Comparison of ENCODE assay signal across 8 mouse cellular contexts in genomic region chr2:165832295-165832694, GRCm38 (mm10).
DNase-seq lines count a peak whose midpoint lies in the region; ATAC-seq and TF ChIP-seq lines count a peak whose summit lies in the region.

No protein-coding gene starts in this region.

- intact Hi-C loops in heart, postnatal 25 days (cut with DNase I) = no loop called here

- peaks cover 43% of the 10 kb centered on the region for H3K36me3 ChIP-seq in heart, embryonic 11.5 days (ENCODE audit: control insufficient read depth, insufficient read depth, low read length)
- H3K36me3 ChIP-seq in lung, embryonic 14.5 days (ENCODE audit: insufficient read depth) = peaks cover 93% of the 10 kb centered on the region
- peaks cover 52% of the 10 kb centered on the region for H3K36me3 ChIP-seq in liver, embryonic 11.5 days (ENCODE audit: control insufficient read depth, insufficient read depth, low read length)

- H3K9ac ChIP-seq in heart, embryonic 11.5 days (ENCODE audit: low read depth, low read length) = no peak overlapping the region
- H3K9ac ChIP-seq in lung, embryonic 14.5 days = no peak overlapping the region
- H3K9ac ChIP-seq in liver, embryonic 11.5 days (ENCODE audit: low read depth, low read length) = no peak overlapping the region

- no peaks in the 10 kb centered on the region for H3K9me3 ChIP-seq in heart, embryonic 11.5 days (replicated peaks; ENCODE audit: control insufficient read depth, low read length)
- no peaks in the 10 kb centered on the region for H3K9me3 ChIP-seq in lung, embryonic 14.5 days (ENCODE audit: low read depth, low read length)
- H3K9me3 ChIP-seq in liver, embryonic 11.5 days (ENCODE audit: control insufficient read depth, low read length) = no peaks in the 10 kb centered on the region

- peaks cover 13% of the 10 kb centered on the region for H3K4me1 ChIP-seq in heart, embryonic 11.5 days (ENCODE audit: control insufficient read depth, insufficient read depth, low read length)
- no peaks in the 10 kb centered on the region for H3K4me1 ChIP-seq in lung, embryonic 14.5 days (ENCODE audit: insufficient read depth)
- H3K4me1 ChIP-seq in liver, embryonic 11.5 days (replicated peaks; ENCODE audit: control insufficient read depth, insufficient read depth, low read length) = no peaks in the 10 kb centered on the region

- no peak overlapping the region for H3K4me2 ChIP-seq in heart, embryonic 11.5 days
- no peak overlapping the region for H3K4me2 ChIP-seq in lung, embryonic 14.5 days
- no peak overlapping the region for H3K4me2 ChIP-seq in liver, embryonic 11.5 days

- 68% methylated on average over 9 of the region's 9 CpGs for WGBS in heart, embryonic 11.5 days (ENCODE audit: insufficient replicate concordance)
- WGBS in lung, embryonic 14.5 days = 44% methylated on average over 9 of the region's 9 CpGs
- 82% methylated on average over 9 of the region's 9 CpGs for WGBS in liver, embryonic 11.5 days

- no peak for ATAC-seq in heart, embryonic 11.5 days (replicated peaks; ENCODE audit: insufficient number of reproducible peaks, low FRiP score, low TSS enrichment)
- ATAC-seq in lung, embryonic 14.5 days (ENCODE audit: insufficient read depth) = no peak
- ATAC-seq in liver, embryonic 11.5 days (replicated peaks; ENCODE audit: low FRiP score) = no peak
- no peak for ATAC-seq in monocyte, adult 5-6 weeks (replicated peaks; ENCODE audit: insufficient number of reproducible peaks, low FRiP score, low TSS enrichment, poor library complexity, severe bottlenecking)

- no peaks in the 10 kb centered on the region for H3K27me3 ChIP-seq in heart, embryonic 11.5 days (ENCODE audit: control insufficient read depth, insufficient read depth, low read length)
- H3K27me3 ChIP-seq in lung, embryonic 14.5 days (ENCODE audit: insufficient read depth, low read length) = no peaks in the 10 kb centered on the region
- no peaks in the 10 kb centered on the region for H3K27me3 ChIP-seq in liver, embryonic 11.5 days (replicated peaks; ENCODE audit: control insufficient read depth, insufficient read depth, low read length)

- no peak overlapping the region for H3K4me3 ChIP-seq in heart, embryonic 11.5 days (ENCODE audit: low read depth, low read length)
- H3K4me3 ChIP-seq in lung, embryonic 14.5 days (ENCODE audit: low read depth, low read length) = no peak overlapping the region
- H3K4me3 ChIP-seq in liver, embryonic 11.5 days (ENCODE audit: low read depth, low read length) = no peak overlapping the region

- DNase-seq in heart, postnatal 25 days (ENCODE audit: low spot score) = no peak
- peak; percentile 62 for DNase-seq in brain, adult 2 months (ENCODE audit: low read depth, low spot score)
- peak; percentile 56 for DNase-seq in heart, postnatal 4 days
- DNase-seq in lung, embryonic 14.5 days = no peak
- no peak for DNase-seq in liver, embryonic 11.5 days (ENCODE audit: low spot score)
- no peak for DNase-seq in spleen, postnatal 36 days (ENCODE audit: low spot score in 2 of 2)

- no peak for TF ChIP-seq CTCF in lung, embryonic 14.5 days (IDR thresholded peaks at IDR 0.05; ENCODE audit: low read depth)

- peak overlapping the region; percentile 29; the same call in 1 of the 2 replicates for H3K27ac ChIP-seq in heart, embryonic 11.5 days (ENCODE audit: low read depth, low read length)
- H3K27ac ChIP-seq in lung, embryonic 14.5 days (ENCODE audit: low read depth) = peak overlapping the region; percentile 3; the same call in 1 of the 2 replicates
- H3K27ac ChIP-seq in liver, embryonic 11.5 days (ENCODE audit: low read depth, low read length) = no peak overlapping the region

Comparison
In these comparisons a context has a peak if more than half of its experiments do, and no peak if none do; other contexts are left out.
1. DNase-seq: peak in brain, adult 2 months (single experiment) and heart, postnatal 4 days (single experiment); none in heart, postnatal 25 days (single experiment), lung, embryonic 14.5 days (single experiment), liver, embryonic 11.5 days (single experiment) and spleen, postnatal 36 days (0 of 2).